Mouse (Mus musculus) liver, adult 2 months (tissue): ENCODE data around the gene Kcng1. TPM values are rescaled to one million over a fixed set of nuclear protein-coding genes. Genes with fewer than 3 reads are reported as not detected.
A peak's percentile ranks its signal among the peaks of the same experiment; 100 is the strongest.

Experiments
- DNase-seq: peaks from one replicate; pipeline ENCODE4 v3.0.0-alpha.2; 2011; ENCODE audit warnings: low read depth, low spot score; ENCODE audit errors: extremely low read depth
- H3K27ac ChIP-seq: fragments of 200-500 bp; replicated peaks from 2 replicates; pipeline ENCODE4 v1.5.1; 2012; ENCODE audit warnings: low read depth, mild to moderate bottlenecking, control low read depth, inconsistent platforms, low read length; ENCODE audit not compliant: insufficient read depth
- H3K27me3 ChIP-seq: fragments of 200-500 bp; 2 replicates; pipeline ENCODE4 v1.6.1; 2012; ENCODE audit warnings: mild to moderate bottlenecking, moderate library complexity, low read length, inconsistent platforms; ENCODE audit not compliant: control insufficient read depth, insufficient read depth
- H3K36me3 ChIP-seq: fragments of 200-500 bp; 2 replicates; pipeline ENCODE4 v1.6.1; 2012; ENCODE audit warnings: low read length, inconsistent platforms; ENCODE audit not compliant: control insufficient read depth, insufficient read depth
- H3K4me1 ChIP-seq: fragments of 200-500 bp; 2 replicates; pipeline ENCODE4 v1.6.1; 2011; ENCODE audit warnings: low read length; ENCODE audit not compliant: control insufficient read depth, insufficient read depth
- H3K4me3 ChIP-seq: fragments of 200-500 bp; 2 replicates; pipeline ENCODE4 v1.5.1; 2011; ENCODE audit warnings: low read depth, mild to moderate bottlenecking, control low read depth, low read length, moderate library complexity; ENCODE audit not compliant: insufficient read depth
- H3K79me2 ChIP-seq: fragments of 200-500 bp; 2 replicates; pipeline ENCODE4 v1.6.1; 2012; ENCODE audit warnings: inconsistent platforms, mild to moderate bottlenecking, low read length, moderate library complexity; ENCODE audit not compliant: control insufficient read depth, insufficient read depth
- H3K9ac ChIP-seq: fragments of 200-500 bp; 2 replicates; pipeline ENCODE4 v1.6.1; 2012; ENCODE audit warnings: low read depth, mild to moderate bottlenecking, control low read depth, inconsistent platforms, low read length
- CTCF ChIP-seq: fragments of 200-500 bp; IDR thresholded peaks from 2 replicates; pipeline ENCODE4 v1.5.1; 2011; ENCODE audit warnings: low read depth, low read length, control low read depth
- POLR2A ChIP-seq: fragments of 200-500 bp; IDR thresholded peaks from 2 replicates; pipeline ENCODE4 v1.6.1; 2011; ENCODE audit warnings: low read length, control low read depth; ENCODE audit not compliant: insufficient read depth; ENCODE audit errors: extremely low read depth
- WGBS: fragments of 180-500 bp; shearing (Covaris S2); methylation state at CpG from one replicate; pipeline ENCODE4 v1.1.7; 2018; 5-methylcytosine and 5-hydroxymethylcytosine counted together
- polyA plus RNA-seq: library from polyadenylated mRNA; depleted of rRNA; stranded (reverse); fragments of >200 nt; gene quantifications from 2 replicates; pipeline ENCODE4 v1.2.3, GENCODE M21; 2012; rRNA removed
- total RNA-seq: library from RNA; depleted of rRNA; stranded (reverse); fragments of >200 nt; gene quantifications from 2 replicates; pipeline ENCODE4 v1.2.3, GENCODE M21; 2014; rRNA removed

The Kcng1 gene
- not detected in 2 replicates for total RNA-seq
- not detected in 2 replicates for polyA plus RNA-seq

GRCm38 (mm10) chr2:168281582-168281981, at the start of gene Kcng1:
Gene Kcng1 (minus strand): TSS chr2:168281736.
- Histone ChIP-seq H3K4me3 (peak within 1 kb of the TSS; percentile 13; the same call in 1 of the 2 replicates), H3K36me3 (no peaks in the 10 kb centered on the region), H3K27ac (no peak within 1 kb of the TSS), H3K9ac (no peak within 1 kb of the TSS), H3K4me1 (no peaks in the 10 kb centered on the region), H3K27me3 (peaks cover 15% of the 10 kb centered on the region), H3K79me2 (no peaks in the 10 kb centered on the region)
- no peak for DNase-seq
- no peak for TF ChIP-seq CTCF
- no peak for TF ChIP-seq POLR2A
- WGBS = 20% methylated on average over 12 of the region's 12 CpGs

- no peak overlapping the region for H3K4me3 ChIP-seq
- TF ChIP-seq POLR2A = no peak
- no peak for TF ChIP-seq CTCF
- H3K79me2 ChIP-seq = no peaks in the 10 kb centered on the region
- 76% methylated on average over 11 of the region's 11 CpGs for WGBS
- H3K4me1 ChIP-seq = no peaks in the 10 kb centered on the region
- H3K36me3 ChIP-seq = no peaks in the 10 kb centered on the region
- DNase-seq = no peak
- H3K27me3 ChIP-seq = no peaks in the 10 kb centered on the region
- no peak overlapping the region for H3K27ac ChIP-seq
- H3K9ac ChIP-seq = no peak overlapping the region
Measured at GRCm38 (mm10) chr2:168330421-168331070, 49.0 kb upstream of the Kcng1 start.

DNA sequence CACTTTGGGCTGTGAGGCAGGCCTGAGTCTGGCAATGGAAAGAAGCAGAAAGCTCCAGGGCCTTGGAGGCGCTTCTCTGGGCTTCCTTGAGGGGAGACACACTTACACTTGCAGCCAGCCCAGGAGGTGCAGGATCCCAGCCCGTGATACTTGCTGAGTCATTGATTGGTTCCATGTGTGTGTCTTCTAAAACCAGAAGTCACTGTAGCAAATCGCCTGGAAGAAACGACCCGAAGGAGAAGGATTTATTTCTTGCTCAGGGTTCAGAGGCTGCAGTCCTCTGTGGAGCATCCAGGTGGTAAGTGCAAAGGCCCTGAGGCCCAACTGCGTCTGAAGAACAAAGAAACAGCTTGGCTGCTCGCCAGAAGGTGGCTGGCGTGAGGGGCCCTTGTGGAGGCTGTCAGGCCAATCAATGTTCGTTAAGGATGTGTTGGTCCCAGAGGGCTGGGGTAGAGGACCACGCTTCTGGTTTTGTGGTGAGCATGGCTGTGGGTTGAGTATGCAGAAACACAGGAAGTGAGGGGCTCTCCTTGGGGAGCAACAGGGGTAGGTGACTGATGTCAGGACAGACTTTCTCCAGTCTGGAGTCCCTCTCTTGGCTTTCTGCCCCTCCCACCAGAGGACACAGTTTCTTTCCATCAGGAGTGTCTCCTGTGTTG, 40.3 kb upstream of the Kcng1 start:
- H3K27ac ChIP-seq = no peak overlapping the region
- WGBS = 73% methylated on average over 10 of the region's 10 CpGs
- no peak overlapping the region for H3K9ac ChIP-seq
- no peaks in the 10 kb centered on the region for H3K79me2 ChIP-seq
- no peak for DNase-seq
- no peaks in the 10 kb centered on the region for H3K4me1 ChIP-seq
- no peak overlapping the region for H3K4me3 ChIP-seq
- TF ChIP-seq CTCF (no peak), POLR2A (no peak)
- H3K36me3 ChIP-seq = no peaks in the 10 kb centered on the region
- no peaks in the 10 kb centered on the region for H3K27me3 ChIP-seq

- DNase-seq = no peak
Measured at GRCm38 (mm10) chr2:168320388-168321182, 39.0 kb upstream of the Kcng1 start.

DNA sequence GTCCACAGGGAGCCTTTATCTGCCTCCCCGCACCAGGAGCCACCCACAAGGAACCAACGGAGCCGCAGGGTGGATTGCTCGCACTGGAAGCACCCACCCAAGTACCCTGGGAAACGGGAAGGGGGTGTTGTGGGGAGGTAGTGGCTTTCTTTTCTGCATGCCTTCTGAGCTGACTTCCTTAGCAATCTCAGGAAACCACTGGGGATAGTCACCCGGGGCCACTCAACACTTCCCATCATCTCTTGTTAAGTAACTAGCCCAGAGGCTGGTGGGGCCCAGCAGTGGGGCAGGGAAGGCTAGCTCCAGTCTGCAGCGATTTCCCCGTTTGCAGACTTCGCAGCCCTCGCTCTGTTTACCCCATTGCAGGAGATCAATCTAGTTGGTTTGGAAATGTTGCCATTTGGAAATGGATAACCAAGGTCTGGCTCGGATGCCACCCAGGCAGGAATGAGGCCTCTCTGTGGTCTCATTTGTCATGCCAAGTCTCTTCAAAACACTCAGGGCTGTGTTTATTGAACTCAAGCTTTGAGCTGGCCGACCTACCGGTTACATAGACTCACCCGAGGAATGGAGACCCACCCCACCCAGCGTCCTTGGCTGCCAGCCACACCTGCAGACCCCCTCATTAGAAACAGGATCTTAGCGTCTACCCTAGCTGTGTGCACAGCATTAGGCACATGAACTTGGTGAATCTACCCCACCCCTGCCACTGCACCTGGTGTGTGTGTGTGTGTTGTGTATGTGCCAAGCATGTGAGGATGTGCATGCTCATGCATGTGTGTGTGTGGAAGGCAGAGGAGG, 33.3 kb upstream of the Kcng1 start:
- TF ChIP-seq POLR2A (no peak), CTCF (no peak)
- 29% methylated on average over 16 of the region's 16 CpGs for WGBS
- Histone ChIP-seq H3K27ac (no peak overlapping the region), H3K9ac (no peak overlapping the region), H3K4me3 (no peak overlapping the region), H3K36me3 (no peaks in the 10 kb centered on the region), H3K79me2 (no peaks in the 10 kb centered on the region), H3K4me1 (no peaks in the 10 kb centered on the region), H3K27me3 (no peaks in the 10 kb centered on the region)
- DNase-seq = peak; percentile 11

More at GRCm38 (mm10) chr2:168320388-168321182, 39.0 kb upstream of the Kcng1 start:
- Histone ChIP-seq H3K4me1 (no peaks in the 10 kb centered on the region), H3K27me3 (no peaks in the 10 kb centered on the region), H3K27ac (no peak overlapping the region), H3K4me3 (no peak overlapping the region), H3K79me2 (no peaks in the 10 kb centered on the region), H3K9ac (no peak overlapping the region), H3K36me3 (no peaks in the 10 kb centered on the region)
- 73% methylated on average over 17 of the region's 17 CpGs for WGBS
- no peak for TF ChIP-seq POLR2A
